8 mouse cellular contexts compared by ENCODE assay signal in genomic region chr17:35978811-35979400, GRCm38 (mm10). TPM values are rescaled to one million over a fixed set of nuclear protein-coding genes. Genes with fewer than 3 reads are reported as not detected.
DNase-seq lines count a peak whose midpoint lies in the region; ATAC-seq and TF ChIP-seq lines count a peak whose summit lies in the region.

No protein-coding gene starts in this region.

- WGBS in kidney, embryonic 15.5 days, result under 1% methylated on average over 41 of the region's 41 CpGs
- 1% methylated on average over 41 of the region's 41 CpGs for WGBS in hindbrain, embryonic 16.5 days
- whole genome bisulfite sequencing in liver, embryonic 14.5 days (ENCODE audit: insufficient replicate concordance), result under 1% methylated on average over 41 of the region's 41 CpGs
- under 1% methylated on average over 41 of the region's 41 CpGs for WGBS in olfactory bulb, adult 2 months

- peaks cover 50% of the 10 kb centered on the region for H3K36me3 ChIP-seq in kidney, embryonic 15.5 days
- peaks cover 23% of the 10 kb centered on the region for H3K36me3 ChIP-seq in hindbrain, embryonic 16.5 days (ENCODE audit: control insufficient read depth, insufficient read depth, low read length)
- no peaks in the 10 kb centered on the region; the same call in 1 of the 2 replicates for H3K36me3 ChIP-seq in liver, embryonic 14.5 days (replicated peaks; ENCODE audit: control insufficient read depth, insufficient read depth, low read depth)

- no peaks in the 10 kb centered on the region for H3K9me3 ChIP-seq in kidney, embryonic 15.5 days (replicated peaks)
- no peaks in the 10 kb centered on the region for H3K9me3 ChIP-seq in hindbrain, embryonic 16.5 days (ENCODE audit: control insufficient read depth, low read length)
- H3K9me3 ChIP-seq in liver, embryonic 14.5 days (ENCODE audit: control insufficient read depth, low read length), result no peaks in the 10 kb centered on the region

- peak overlapping the region; percentile 71 for H3K4me2 ChIP-seq in kidney, embryonic 15.5 days
- peak overlapping the region; percentile 77 for H3K4me2 ChIP-seq in hindbrain, embryonic 16.5 days (ENCODE audit: low read length)
- peak overlapping the region; percentile 97 for H3K4me2 ChIP-seq in liver, embryonic 14.5 days (ENCODE audit: low read depth)

- H3K4me3 ChIP-seq in kidney, embryonic 15.5 days (replicated peaks), result peak overlapping the region; percentile 78
- H3K4me3 ChIP-seq in embryonic fibroblast, embryonic 13.5 days (ENCODE audit: insufficient read depth, low read length), result peak overlapping the region; percentile 86
- peak overlapping the region; percentile 97 for H3K4me3 ChIP-seq in hindbrain, embryonic 16.5 days (ENCODE audit: low read length)
- H3K4me3 ChIP-seq in liver, embryonic 14.5 days (ENCODE audit: insufficient read depth in 1 of 2, low read depth in 2 of 2, low read length in 2 of 2), result peak overlapping the region; percentile 71 to 84
- peak overlapping the region; percentile 81 for H3K4me3 ChIP-seq in olfactory bulb, adult 2 months (ENCODE audit: insufficient read depth, low read depth, low read length)

- H3K27ac ChIP-seq in kidney, embryonic 15.5 days, result peak overlapping the region; percentile 96
- peak overlapping the region; percentile 94 for H3K27ac ChIP-seq in embryonic fibroblast, embryonic 13.5 days (ENCODE audit: insufficient read depth, low read length)
- H3K27ac ChIP-seq in hindbrain, embryonic 16.5 days (ENCODE audit: low read depth, low read length), result peak overlapping the region; percentile 96
- H3K27ac ChIP-seq in liver, embryonic 14.5 days, result no peak overlapping the region
- peak overlapping the region; percentile 87 for H3K27ac ChIP-seq in olfactory bulb, adult 2 months (ENCODE audit: insufficient read depth, low read depth, low read length)

- peak; percentile 79 for ATAC-seq in kidney, embryonic 15.5 days (replicated peaks; ENCODE audit: low FRiP score)
- ATAC-seq in hindbrain, embryonic 16.5 days, result peak; percentile 90
- ATAC-seq in liver, embryonic 14.5 days (ENCODE audit: insufficient read depth), result peak; percentile 1

- peak; percentile 62 for TF ChIP-seq POLR2A in embryonic fibroblast, embryonic 13.5 days (IDR thresholded peaks at IDR 0.05; ENCODE audit: low read depth, low read length)
- peak; percentile 51; the same call in 1 of the 2 replicates for TF ChIP-seq POLR2A in olfactory bulb, adult 2 months (IDR thresholded peaks at IDR 0.05; ENCODE audit: insufficient read depth, low read depth, low read length)

- DNase-seq in kidney, adult 18-20 months, result no peak
- DNase-seq in R1 (ENCODE audit: low read depth, low spot score), result peak; percentile 92
- DNase-seq in liver, embryonic 14.5 days (ENCODE audit: low read depth in 3 of 3, low spot score in 3 of 3), result no peak
- DNase-seq in adrenal gland, adult 2 months, result no peak

- H3K27me3 ChIP-seq in kidney, embryonic 15.5 days, result no peaks in the 10 kb centered on the region
- H3K27me3 ChIP-seq in hindbrain, embryonic 16.5 days (replicated peaks; ENCODE audit: control insufficient read depth, insufficient read depth, low read length), result no peaks in the 10 kb centered on the region
- no peaks in the 10 kb centered on the region for H3K27me3 ChIP-seq in liver, embryonic 14.5 days (ENCODE audit: control insufficient read depth, insufficient read depth, low read length)

- peaks cover 18% of the 10 kb centered on the region for H3K4me1 ChIP-seq in kidney, embryonic 15.5 days
- peaks cover 9% of the 10 kb centered on the region; the same call in 1 of the 2 replicates for H3K4me1 ChIP-seq in embryonic fibroblast, embryonic 13.5 days (ENCODE audit: control insufficient read depth, insufficient read depth, low read length)
- peaks cover 19% of the 10 kb centered on the region for H3K4me1 ChIP-seq in hindbrain, embryonic 16.5 days (ENCODE audit: control insufficient read depth, insufficient read depth, low read depth, low read length)
- peaks cover 3 to 8% of the 10 kb centered on the region in 2 experiments; a peak in 3 of 4 replicates for H3K4me1 ChIP-seq in liver, embryonic 14.5 days (replicated peaks; ENCODE audit: control insufficient read depth in 2 of 2, insufficient read depth in 2 of 2, low read length in 1 of 2)
- peaks cover 14% of the 10 kb centered on the region for H3K4me1 ChIP-seq in olfactory bulb, adult 2 months (ENCODE audit: control insufficient read depth, insufficient read depth, low read length)

- TF ChIP-seq EP300 in liver, embryonic 14.5 days (IDR thresholded peaks at IDR 0.05; ENCODE audit: low read depth), result no peak

- peak overlapping the region; percentile 86 for H3K9ac ChIP-seq in kidney, embryonic 15.5 days
- peak overlapping the region; percentile 83 for H3K9ac ChIP-seq in hindbrain, embryonic 16.5 days (ENCODE audit: low read depth, low read length)
- H3K9ac ChIP-seq in liver, embryonic 14.5 days (replicated peaks), result peak overlapping the region; percentile 49

- TF ChIP-seq CTCF in embryonic fibroblast, embryonic 13.5 days (IDR thresholded peaks at IDR 0.05; ENCODE audit: borderline replicate concordance, insufficient read depth, low read length), result no peak
- 0 out of 2 replicates have a peak, but pooled peaks have one; percentile 7 for TF ChIP-seq CTCF in liver, embryonic 14.5 days (IDR thresholded peaks at IDR 0.05; ENCODE audit: low read depth)
- TF ChIP-seq CTCF in olfactory bulb, adult 2 months (IDR thresholded peaks at IDR 0.05; ENCODE audit: insufficient read depth, low read depth, low read length), result no peak

RNA-seq across cellular contexts. Expression of gene Gnl1, which starts 0.7 kb away (rescaled TPM):
- 51.5 and 52.4 TPM in 2 replicates for polyA plus RNA-seq in kidney, embryonic 15.5 days (2015; fragmentation: Nextera tagmentation; extraction: Ambion mirVana)
- 40.0 and 40.9 TPM in 2 replicates for polyA plus RNA-seq in embryonic fibroblast, embryonic 13.5 days (2011; ENCODE audit: insufficient read length, low read depth, missing spikeins)
- 74.1 and 75.1 TPM in 2 replicates for polyA plus RNA-seq in hindbrain, embryonic 16.5 days (2015; fragmentation: Nextera tagmentation; extraction: Ambion mirVana)
- polyA plus RNA-seq in liver, embryonic 14.5 days (2012; rRNA removed), result 3.9 and 5.2 TPM in 2 replicates
- 4.4 and 5.6 TPM in 2 replicates for polyA plus RNA-seq in liver, embryonic 14.5 days (2014; fragmentation: Nextera tagmentation; extraction: Ambion mirVana)
- polyA plus RNA-seq in olfactory bulb, adult 2 months (2012; ENCODE audit: insufficient read depth, insufficient read length, low replicate concordance, missing spikeins), result not detected in 2 replicates
- 10 to 100 TPM; 38.1 to 53.1 TPM for total RNA-seq in adrenal gland, adult 2 months (2021)
- polyA plus RNA-seq in adrenal gland, adult 2 months (2012; rRNA removed), result 26.9 and 29.6 TPM in 2 replicates

RNA-seq across cellular contexts. Expression of gene Prr3, which starts 1.1 kb away (rescaled TPM):
- polyA plus RNA-seq in kidney, embryonic 15.5 days (2015; fragmentation: Nextera tagmentation; extraction: Ambion mirVana), result 41.5 and 42.5 TPM in 2 replicates
- 30.8 and 31.4 TPM in 2 replicates for polyA plus RNA-seq in embryonic fibroblast, embryonic 13.5 days (2011; ENCODE audit: insufficient read length, low read depth, missing spikeins)
- 93.3 and 93.7 TPM in 2 replicates for polyA plus RNA-seq in hindbrain, embryonic 16.5 days (2015; fragmentation: Nextera tagmentation; extraction: Ambion mirVana)
- 5.5 and 6.3 TPM in 2 replicates for polyA plus RNA-seq in liver, embryonic 14.5 days (2012; rRNA removed)
- polyA plus RNA-seq in liver, embryonic 14.5 days (2014; fragmentation: Nextera tagmentation; extraction: Ambion mirVana), result 3.5 and 4.5 TPM in 2 replicates
- not detected in 2 replicates for polyA plus RNA-seq in olfactory bulb, adult 2 months (2012; ENCODE audit: insufficient read depth, insufficient read length, low replicate concordance, missing spikeins)
- 10 to 100 TPM; 19.5 to 19.8 TPM for total RNA-seq in adrenal gland, adult 2 months (2021)
- polyA plus RNA-seq in adrenal gland, adult 2 months (2012; rRNA removed), result 19.1 and 20.6 TPM in 2 replicates

RNA-seq across cellular contexts. Expression of gene Abcf1, which starts 9.3 kb away (rescaled TPM):
- 98.1 and 103 TPM in 2 replicates for polyA plus RNA-seq in kidney, embryonic 15.5 days (2015; fragmentation: Nextera tagmentation; extraction: Ambion mirVana)
- 90.7 and 95.8 TPM in 2 replicates for polyA plus RNA-seq in embryonic fibroblast, embryonic 13.5 days (2011; ENCODE audit: insufficient read length, low read depth, missing spikeins)
- polyA plus RNA-seq in hindbrain, embryonic 16.5 days (2015; fragmentation: Nextera tagmentation; extraction: Ambion mirVana), result 73.9 and 84.6 TPM in 2 replicates
- 35.7 and 49.0 TPM in 2 replicates for polyA plus RNA-seq in liver, embryonic 14.5 days (2012; rRNA removed)
- 39.0 and 49.1 TPM in 2 replicates for polyA plus RNA-seq in liver, embryonic 14.5 days (2014; fragmentation: Nextera tagmentation; extraction: Ambion mirVana)
- polyA plus RNA-seq in olfactory bulb, adult 2 months (2012; ENCODE audit: insufficient read depth, insufficient read length, low replicate concordance, missing spikeins), result not detected in 2 replicates
- 10 to 100 TPM; 83.5 to 86.8 TPM for total RNA-seq in adrenal gland, adult 2 months (2021)
- 66.0 and 78.9 TPM in 2 replicates for polyA plus RNA-seq in adrenal gland, adult 2 months (2012; rRNA removed)

RNA-seq across cellular contexts. Expression of gene H2-T24, which starts 41.5 kb away (rescaled TPM):
- 2.9 and 3.5 TPM in 2 replicates for polyA plus RNA-seq in kidney, embryonic 15.5 days (2015; fragmentation: Nextera tagmentation; extraction: Ambion mirVana)
- not detected in 2 replicates for polyA plus RNA-seq in embryonic fibroblast, embryonic 13.5 days (2011; ENCODE audit: insufficient read length, low read depth, missing spikeins)
- 9.6 and 10.3 TPM in 2 replicates for polyA plus RNA-seq in hindbrain, embryonic 16.5 days (2015; fragmentation: Nextera tagmentation; extraction: Ambion mirVana)
- 3.2 and 4.3 TPM in 2 replicates for polyA plus RNA-seq in liver, embryonic 14.5 days (2012; rRNA removed)
- polyA plus RNA-seq in liver, embryonic 14.5 days (2014; fragmentation: Nextera tagmentation; extraction: Ambion mirVana), result 3.7 and 4.0 TPM in 2 replicates
- not detected in 2 replicates for polyA plus RNA-seq in olfactory bulb, adult 2 months (2012; ENCODE audit: insufficient read depth, insufficient read length, low replicate concordance, missing spikeins)
- 1 to 10 TPM; 6.6 to 8.2 TPM for total RNA-seq in adrenal gland, adult 2 months (2021)
- polyA plus RNA-seq in adrenal gland, adult 2 months (2012; rRNA removed), result 3.6 and 3.7 TPM in 2 replicates

RNA-seq across cellular contexts. Expression of gene H2-T23, which starts 53.7 kb away (rescaled TPM):
- polyA plus RNA-seq in kidney, embryonic 15.5 days (2015; fragmentation: Nextera tagmentation; extraction: Ambion mirVana), result 4.3 and 4.5 TPM in 2 replicates
- polyA plus RNA-seq in embryonic fibroblast, embryonic 13.5 days (2011; ENCODE audit: insufficient read length, low read depth, missing spikeins), result 15.8 and 21.7 TPM in 2 replicates
- 5.0 and 5.1 TPM in 2 replicates for polyA plus RNA-seq in hindbrain, embryonic 16.5 days (2015; fragmentation: Nextera tagmentation; extraction: Ambion mirVana)
- polyA plus RNA-seq in liver, embryonic 14.5 days (2012; rRNA removed), result 24.3 and 29.1 TPM in 2 replicates
- 25.5 and 28.8 TPM in 2 replicates for polyA plus RNA-seq in liver, embryonic 14.5 days (2014; fragmentation: Nextera tagmentation; extraction: Ambion mirVana)
- 151 TPM in 1 of 2 replicates, not detected in the other for polyA plus RNA-seq in olfactory bulb, adult 2 months (2012; ENCODE audit: insufficient read depth, insufficient read length, low replicate concordance, missing spikeins)
- total RNA-seq in adrenal gland, adult 2 months (2021), result 10 to 100 TPM; 49.7 to 65.2 TPM
- 156 and 162 TPM in 2 replicates for polyA plus RNA-seq in adrenal gland, adult 2 months (2012; rRNA removed)

Comparison
In these comparisons a context has a peak if more than half of its experiments do, and no peak if none do; other contexts are left out.
1. ATAC-seq: peak in every context shown above with its lines; median percentile 90 in hindbrain, embryonic 16.5 days; 79 in kidney, embryonic 15.5 days; 1 in liver, embryonic 14.5 days.
2. RNA of gene Abcf1, which starts 9.3 kb away (polyA plus RNA-seq): 98.1 to 103 TPM in kidney, embryonic 15.5 days, 90.7 to 95.8 TPM in embryonic fibroblast, embryonic 13.5 days, 66.0 to 78.9 TPM in adrenal gland, adult 2 months, 73.9 to 84.6 TPM in hindbrain, embryonic 16.5 days and 35.7 to 49.1 TPM in liver, embryonic 14.5 days; not detected in olfactory bulb, adult 2 months; every median in the first group is over 10 times any median in the second.
3. Peak in every context shown above with its lines, with median percentiles within 50 percentile points of each other: H3K4me2 ChIP-seq, H3K4me3 ChIP-seq and H3K9ac ChIP-seq.